Mouse (Mus musculus): ENCODE data around the gene Krt35.

The Krt35 gene

DNA sequence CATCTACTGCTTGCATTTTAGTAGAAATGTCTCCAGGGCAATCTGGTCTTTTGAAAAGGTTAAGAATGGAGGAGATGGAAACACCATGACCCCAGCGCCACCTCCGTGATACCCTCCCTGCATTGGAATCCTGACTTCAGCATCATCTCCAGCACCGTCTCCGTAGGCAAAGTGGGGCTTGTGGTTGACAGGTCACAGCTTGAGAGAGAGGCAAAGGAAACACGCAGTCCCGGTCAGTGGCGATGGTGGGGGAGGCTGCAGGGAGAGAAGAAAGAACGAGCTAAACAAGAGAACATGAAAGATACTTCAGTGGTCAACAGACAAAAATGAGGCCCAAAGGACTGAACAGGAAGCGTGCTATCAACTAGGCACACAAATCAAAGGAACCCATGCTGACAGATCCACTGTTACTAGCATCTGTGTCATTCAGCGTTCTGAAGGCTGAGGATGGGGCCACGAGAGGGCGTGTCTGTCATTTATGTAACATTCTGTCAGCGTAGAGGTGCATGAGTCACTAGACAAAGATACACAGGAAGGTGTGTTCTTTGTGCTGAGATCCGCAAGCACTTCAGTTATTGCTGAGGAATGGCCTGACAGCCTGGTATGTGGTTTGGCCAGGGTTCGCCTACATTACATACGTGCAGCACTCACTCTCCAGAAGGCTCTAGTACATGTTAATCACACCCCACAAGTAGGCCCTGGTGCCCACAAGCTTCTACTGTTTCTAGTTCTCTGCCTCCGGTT, 28.6 kb downstream of the Krt35 start:
- ATAC-seq (ENCODE audit: insufficient number of reproducible peaks, low FRiP score, low TSS enrichment): no peak

DNA sequence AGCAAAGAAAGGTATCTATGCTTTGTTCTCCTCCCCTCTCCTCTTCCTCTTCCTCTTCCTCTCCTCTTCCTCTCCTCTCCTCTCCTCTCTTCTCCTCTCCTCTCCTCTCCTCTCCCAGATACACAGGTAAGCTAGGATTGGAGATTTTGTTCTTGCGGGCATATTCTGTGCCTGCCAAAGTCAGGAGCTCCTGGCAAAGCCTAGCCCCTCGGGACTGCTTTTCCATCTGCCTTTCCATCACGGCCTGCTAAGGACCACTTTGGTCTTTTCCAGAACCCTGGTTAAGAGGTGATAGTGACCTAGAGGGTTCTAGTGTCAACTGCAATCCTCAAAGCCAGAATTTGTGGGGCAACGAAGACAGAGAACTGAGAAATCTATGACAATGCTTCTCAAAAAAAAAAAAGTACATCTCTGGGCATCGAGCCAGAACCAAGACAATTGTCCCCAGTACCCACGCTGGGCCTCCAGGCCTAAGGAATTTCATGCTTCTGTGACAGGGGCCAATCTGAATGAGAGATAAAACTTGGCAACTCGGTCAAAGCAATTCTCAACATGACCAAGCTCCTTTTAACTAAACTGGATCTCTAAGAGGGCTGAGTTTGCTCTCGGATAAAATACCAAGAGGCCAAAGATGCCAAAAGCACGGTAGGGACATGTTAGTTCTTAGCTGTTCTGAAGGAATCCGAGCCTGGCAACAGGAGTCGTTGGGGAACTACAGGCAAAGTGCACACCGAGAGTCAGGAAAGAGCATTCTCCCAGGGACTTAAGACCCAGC, 29.6 kb downstream of the Krt35 start:
- ATAC-seq (ENCODE audit: insufficient number of reproducible peaks, low FRiP score, low TSS enrichment): no peak

DNA sequence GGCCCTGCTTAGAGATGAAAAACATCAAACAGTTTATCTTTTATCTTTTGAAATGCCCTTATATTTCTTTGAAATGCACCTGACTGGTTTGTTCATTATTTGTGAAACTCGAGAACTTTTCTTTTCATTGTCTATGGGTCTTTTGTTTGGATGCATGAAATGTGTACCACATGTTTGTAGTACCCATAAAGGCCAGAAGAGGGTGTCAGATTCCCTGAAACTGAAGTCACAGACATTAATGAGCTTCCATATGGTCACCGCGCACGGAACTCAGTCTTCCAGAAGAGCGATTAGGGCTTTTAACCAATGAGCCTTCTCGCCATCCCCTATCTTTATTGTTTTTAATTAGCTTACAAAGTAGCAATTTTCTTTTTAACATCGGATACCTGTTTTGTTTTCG, 37.2 kb downstream of the Krt35 start:
- ATAC-seq (ENCODE audit: insufficient number of reproducible peaks, low FRiP score, low TSS enrichment): no peak

DNA sequence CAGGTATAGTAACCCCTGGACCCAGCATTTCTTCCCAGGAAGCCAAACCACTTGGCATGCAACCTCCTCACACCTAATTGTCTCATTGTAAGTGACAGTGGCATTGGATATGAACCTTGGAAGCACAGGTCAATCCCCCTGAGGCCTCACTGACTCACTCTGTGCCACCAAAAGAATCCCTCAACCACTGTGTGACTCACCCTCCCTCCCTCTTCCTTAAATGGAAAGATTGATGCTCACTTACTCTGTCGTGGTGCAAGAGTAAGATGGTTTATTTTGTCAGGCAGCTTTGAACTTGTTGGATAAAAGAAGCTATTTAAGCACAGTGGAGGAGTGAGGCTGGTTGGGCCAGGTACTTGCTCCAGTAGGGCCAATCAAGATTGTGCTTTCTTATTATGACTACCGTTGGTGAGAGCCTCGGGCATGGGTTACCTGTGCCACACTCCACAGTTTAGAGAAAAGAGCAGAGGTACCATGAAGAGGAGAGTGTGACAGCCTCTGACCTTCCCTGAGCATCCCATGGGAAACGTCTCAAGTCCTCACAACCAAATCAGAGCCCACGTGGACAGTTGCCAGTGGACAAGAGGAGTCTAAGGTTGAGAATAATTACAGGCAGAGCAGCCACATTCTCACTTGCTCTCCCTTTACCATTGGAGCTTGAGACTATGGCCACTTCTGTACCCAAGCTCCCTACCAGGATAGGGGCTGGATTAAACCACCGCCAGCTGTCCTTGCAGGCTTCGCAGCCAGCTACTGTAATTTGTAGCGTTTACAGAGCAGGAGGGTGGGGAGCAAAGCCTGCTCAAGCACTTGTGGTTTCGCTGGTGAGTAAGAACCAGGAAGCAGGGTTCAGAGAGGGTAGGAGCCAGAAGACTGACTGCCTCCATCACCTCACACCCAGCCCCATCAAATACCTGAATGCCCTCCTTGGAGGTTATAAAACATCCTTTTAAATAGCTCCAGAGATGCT, 40.1 kb downstream of the Krt35 start:
- ATAC-seq (ENCODE audit: insufficient number of reproducible peaks, low FRiP score, low TSS enrichment): no peak

DNA sequence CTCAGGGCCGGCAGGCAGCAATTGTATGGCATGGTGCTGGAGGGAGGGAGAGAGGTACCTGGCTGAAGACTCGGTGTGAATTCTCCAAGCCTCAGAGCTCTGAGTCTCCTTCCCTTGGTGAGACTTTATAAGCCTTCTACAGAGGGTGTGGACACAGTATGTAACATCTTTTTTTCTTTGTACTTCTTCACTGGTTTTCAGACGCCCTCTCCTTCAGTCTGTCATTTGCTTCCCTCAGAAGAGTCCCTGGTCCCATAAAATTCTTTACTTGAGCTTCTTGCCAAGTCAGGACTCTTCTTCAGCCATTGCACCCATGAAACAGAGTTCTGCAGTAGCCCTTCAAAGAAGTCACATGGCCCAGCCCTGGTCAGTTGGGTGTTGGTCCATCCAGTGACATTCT, 45.6 kb downstream of the Krt35 start, which contains the start of gene Krt31:
Gene Krt31, minus strand, starts transcription at position 101 of the 400 bp plus-strand sequence.
- ATAC-seq (ENCODE audit: insufficient number of reproducible peaks, low FRiP score, low TSS enrichment): no peak

DNA sequence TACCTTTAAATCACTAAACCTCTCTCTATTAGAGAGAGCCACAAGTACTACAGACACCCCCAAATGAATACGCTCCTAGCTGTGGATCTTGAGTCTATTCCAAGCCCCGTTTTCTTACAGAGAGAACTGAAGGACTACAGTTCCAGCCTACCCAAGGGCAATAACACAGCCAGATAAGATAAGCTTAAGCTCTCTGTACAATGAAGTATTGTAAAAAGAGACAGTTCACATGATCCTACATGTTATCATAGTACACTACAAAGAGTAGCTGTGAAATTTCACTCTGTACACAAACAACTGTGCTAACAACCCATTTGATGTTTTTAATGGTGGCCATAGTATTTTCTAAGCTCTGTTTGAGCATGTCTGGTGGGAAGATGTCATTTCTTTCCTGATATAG, 48.8 kb downstream of the Krt35 start:
- no peak for ATAC-seq (ENCODE audit: insufficient number of reproducible peaks, low FRiP score, low TSS enrichment)

DNA sequence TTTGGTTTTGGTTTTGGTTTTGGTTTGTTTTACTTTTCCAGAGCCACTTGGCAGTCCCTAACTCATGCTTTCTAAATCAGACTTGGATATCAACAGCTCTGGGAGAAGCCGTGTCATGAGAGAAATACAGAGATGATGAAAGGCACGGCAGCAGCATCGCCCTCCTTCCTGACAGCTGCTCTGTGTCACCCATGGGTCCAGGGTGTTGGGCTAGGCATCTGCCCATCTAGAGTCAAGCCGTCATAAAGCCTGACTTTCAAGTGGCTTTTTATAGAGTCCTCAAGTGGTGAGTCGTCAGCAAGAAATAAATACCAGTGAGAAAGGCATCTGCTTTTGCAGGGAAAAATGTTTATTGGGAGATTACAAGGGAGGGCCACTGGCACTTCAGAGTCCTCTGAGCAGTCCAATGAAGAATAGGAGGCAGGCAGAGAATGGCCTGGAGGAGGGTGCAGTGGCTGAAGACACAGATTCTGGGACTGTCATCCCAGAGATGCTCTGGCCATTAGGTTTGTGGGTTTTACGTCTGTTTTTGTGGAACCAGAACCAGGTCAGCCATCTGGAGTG, 49.7 kb downstream of the Krt35 start:
- no peak for ATAC-seq (ENCODE audit: insufficient number of reproducible peaks, low FRiP score, low TSS enrichment)
